29 mouse cellular contexts compared by ENCODE assay signal in genomic region chr14:103978808-103979207, GRCm38 (mm10).
DNase-seq lines count a peak whose midpoint lies in the region; ATAC-seq and TF ChIP-seq lines count a peak whose summit lies in the region.
"Had no signal": no experiment of that assay in that cellular context is flagged by ENCODE, and none has a peak within 500 bp of the region (broad histone marks: within the 10 kb centered on the region; RNA-seq: fewer than 3 reads in every experiment).

No protein-coding gene starts in this region.

- no peak overlapping the region for H3K4me2 ChIP-seq in liver, postnatal 0 days (ENCODE audit: low read depth, low read length)
- H3K4me2 ChIP-seq: forebrain, embryonic 13.5 days; heart, embryonic 12.5 days; heart, embryonic 15.5 days; hindbrain, embryonic 13.5 days had no signal

- WGBS in liver, adult 2 months, result 60% methylated on average over 2 of the region's 2 CpGs
- 37% methylated on average over 2 of the region's 2 CpGs for WGBS in liver, postnatal 0 days (ENCODE audit: insufficient replicate concordance)

- H3K36me3 ChIP-seq in liver, adult 2 months (ENCODE audit: control insufficient read depth, insufficient read depth, low read length), result no peaks in the 10 kb centered on the region
- no peaks in the 10 kb centered on the region for H3K36me3 ChIP-seq in liver, postnatal 0 days (replicated peaks; ENCODE audit: insufficient read depth, low read length)
- H3K36me3 ChIP-seq: forebrain, embryonic 10.5 days; G1E; heart, embryonic 12.5 days; heart, embryonic 15.5 days; hindbrain, embryonic 13.5 days had no signal

- TF ChIP-seq EP300 in liver, postnatal 0 days (IDR thresholded peaks at IDR 0.05; ENCODE audit: low read depth), result no peak

- no peaks in the 10 kb centered on the region; the same call in 1 of the 2 replicates for H3K4me1 ChIP-seq in liver, adult 2 months (ENCODE audit: control insufficient read depth, insufficient read depth, low read length)
- peaks cover 3% of the 10 kb centered on the region; the same call in 1 of the 2 replicates for H3K4me1 ChIP-seq in liver, postnatal 0 days (ENCODE audit: insufficient read depth)
- H3K4me1 ChIP-seq: forebrain, embryonic 13.5 days; heart, embryonic 12.5 days; heart, embryonic 15.5 days; hindbrain, embryonic 13.5 days had no signal

- no peaks in the 10 kb centered on the region; the same call in 1 of the 2 replicates for H3K27me3 ChIP-seq in liver, adult 2 months (ENCODE audit: control insufficient read depth, insufficient read depth, low read length)
- no peaks in the 10 kb centered on the region for H3K27me3 ChIP-seq in liver, postnatal 0 days (ENCODE audit: insufficient read depth, low read length)
- H3K27me3 ChIP-seq: CH12.LX; forebrain, embryonic 13.5 days; heart, embryonic 12.5 days; heart, embryonic 15.5 days; hindbrain, embryonic 13.5 days; Patski had no signal

- no peak overlapping the region for H3K4me3 ChIP-seq in liver, adult 2 months (ENCODE audit: insufficient read depth, low read depth, low read length)
- H3K4me3 ChIP-seq in liver, postnatal 0 days (ENCODE audit: low read depth, low read length), result no peak overlapping the region
- H3K4me3 ChIP-seq: forebrain, embryonic 10.5 days; forebrain, embryonic 13.5 days; heart, embryonic 12.5 days; heart, embryonic 15.5 days; hindbrain, embryonic 13.5 days had no signal

- ATAC-seq in liver, postnatal 0 days, result no peak
- ATAC-seq in hematopoietic stem cell, adult 5-6 weeks (replicated peaks in 1 of 2; ENCODE audit: insufficient read depth in 1 of 2, low FRiP score in 2 of 2, low TSS enrichment in 1 of 2, low read depth in 1 of 2, poor library complexity in 2 of 2, severe bottlenecking in 2 of 2), result peak; percentile 22 to 56; a peak in 2 of 4 replicates
- ATAC-seq in megakaryocyte progenitor cell, adult 5-6 weeks (replicated peaks; ENCODE audit: poor library complexity), result peak; percentile 86
- ATAC-seq: forebrain, embryonic 13.5 days; forebrain, embryonic 16.5 days; hindbrain, embryonic 16.5 days; Patski had no signal

- H3K9me3 ChIP-seq in liver, postnatal 0 days (ENCODE audit: low read length), result no peaks in the 10 kb centered on the region
- H3K9me3 ChIP-seq: forebrain, embryonic 10.5 days; forebrain, embryonic 13.5 days; heart, embryonic 12.5 days; heart, embryonic 15.5 days; hindbrain, embryonic 13.5 days had no signal

- TF ChIP-seq POLR2A in liver, adult 2 months (IDR thresholded peaks at IDR 0.05; ENCODE audit: extremely low read depth, insufficient read depth, low read length), result no peak

- no peak overlapping the region for H3K9ac ChIP-seq in liver, adult 2 months (ENCODE audit: low read depth, low read length)
- H3K9ac ChIP-seq in liver, postnatal 0 days (replicated peaks), result no peak overlapping the region
- H3K9ac ChIP-seq: forebrain, embryonic 13.5 days; heart, embryonic 12.5 days; heart, embryonic 15.5 days; hindbrain, embryonic 13.5 days had no signal

- H3K27ac ChIP-seq in liver, adult 2 months (replicated peaks; ENCODE audit: insufficient read depth, low read depth, low read length), result no peak overlapping the region
- H3K27ac ChIP-seq in liver, postnatal 0 days (ENCODE audit: low read depth), result no peak overlapping the region
- H3K27ac ChIP-seq: forebrain, embryonic 10.5 days; forebrain, embryonic 13.5 days; heart, embryonic 15.5 days; hindbrain, embryonic 13.5 days had no signal

- no peaks in the 10 kb centered on the region for H3K79me2 ChIP-seq in liver, adult 2 months (ENCODE audit: control insufficient read depth, insufficient read depth, low read length)

- peak; percentile 14 for DNase-seq in liver, adult 2 months (ENCODE audit: extremely low read depth, low read depth, low spot score)
- no peak for DNase-seq in liver, postnatal 0 days
- DNase-seq in kidney, postnatal 14 days, result no peak
- DNase-seq in lung, adult 18-20 months, result no peak
- no peak for DNase-seq in testis, postnatal 10 days (ENCODE audit: low spot score)
- DNase-seq: adrenal gland, postnatal 10 days; adrenal gland, postnatal 36 days; B cell, adult 2 months; cerebellum, adult 11 months; cerebellum, adult 8-10 months; cerebellum, postnatal 10 days; cerebellum, postnatal 36 days; gastrocnemius, postnatal 10 days; gastrocnemius, postnatal 36 days; heart, adult 11 months; heart, postnatal 10 days; heart, postnatal 4 days had no signal

- TF ChIP-seq CTCF in liver, adult 2 months (IDR thresholded peaks at IDR 0.05; ENCODE audit: low read depth, low read length), result no peak
- no peak for TF ChIP-seq CTCF in liver, postnatal 0 days (IDR thresholded peaks at IDR 0.05; ENCODE audit: low read depth)
